Mouse (Mus musculus): ENCODE measurements around the gene Hmcn1.

Hmcn1 gene

DNA sequence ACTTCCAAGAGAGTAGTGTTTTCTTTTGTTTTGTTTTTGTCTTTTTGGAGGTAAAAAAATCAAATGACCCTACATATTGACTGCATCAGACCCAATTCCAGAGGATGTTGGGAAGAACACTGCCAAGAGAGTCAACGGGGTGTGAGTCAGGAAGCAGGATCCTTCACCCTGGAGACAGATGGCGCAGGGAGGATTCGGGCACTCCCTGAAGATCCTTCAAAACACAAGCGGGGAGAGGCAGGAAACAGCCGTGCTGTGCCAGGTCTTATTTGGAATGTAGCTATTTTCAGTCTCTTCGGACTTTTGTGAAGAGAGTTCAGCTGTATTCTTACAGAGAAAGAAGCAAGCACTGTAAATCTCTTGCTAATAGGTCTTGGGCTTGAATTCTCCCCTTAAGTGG lies 120.0 kb downstream of the Hmcn1 start:
- peak; percentile 86 for DNase-seq

DNA sequence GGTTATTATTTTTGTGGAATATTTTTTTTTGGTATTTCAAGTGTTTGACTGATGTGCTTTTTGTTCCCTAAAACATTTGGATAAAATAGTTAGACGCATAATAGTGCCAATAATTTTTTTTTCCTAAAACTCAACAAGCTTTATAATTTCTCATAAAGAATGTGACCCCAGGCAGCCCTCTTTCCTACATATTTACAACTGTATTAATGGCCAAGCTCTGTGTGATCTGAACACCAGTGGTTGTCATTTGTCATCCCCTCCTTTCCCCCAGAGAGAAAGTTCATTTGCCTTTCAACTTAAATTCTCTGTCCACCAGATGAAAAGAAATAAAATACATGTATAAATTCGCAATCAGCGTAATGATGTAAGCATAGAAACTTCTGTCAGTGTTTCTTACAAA lies 121.1 kb downstream of the Hmcn1 start:
- DNase-seq = no peak

DNA sequence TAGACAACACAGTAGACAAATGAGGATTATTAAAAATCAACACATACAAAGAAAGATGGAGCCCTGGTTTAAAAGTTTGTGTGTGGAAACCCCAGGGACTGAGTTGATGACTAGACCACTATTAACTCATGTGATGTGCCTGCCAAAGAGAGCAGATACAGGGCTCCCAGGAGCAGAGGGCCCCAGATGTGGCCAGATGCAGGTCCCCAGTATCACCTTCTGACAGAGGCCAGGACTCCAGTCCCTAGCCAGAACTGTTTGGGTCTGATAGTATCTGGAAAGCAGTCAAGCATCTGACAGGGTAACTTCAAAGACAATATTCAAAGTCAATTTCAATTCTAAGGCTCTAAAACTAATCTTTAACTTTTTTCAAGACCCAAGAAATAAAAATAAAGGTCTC lies 124.0 kb downstream of the Hmcn1 start:
- DNase-seq = no peak

DNA sequence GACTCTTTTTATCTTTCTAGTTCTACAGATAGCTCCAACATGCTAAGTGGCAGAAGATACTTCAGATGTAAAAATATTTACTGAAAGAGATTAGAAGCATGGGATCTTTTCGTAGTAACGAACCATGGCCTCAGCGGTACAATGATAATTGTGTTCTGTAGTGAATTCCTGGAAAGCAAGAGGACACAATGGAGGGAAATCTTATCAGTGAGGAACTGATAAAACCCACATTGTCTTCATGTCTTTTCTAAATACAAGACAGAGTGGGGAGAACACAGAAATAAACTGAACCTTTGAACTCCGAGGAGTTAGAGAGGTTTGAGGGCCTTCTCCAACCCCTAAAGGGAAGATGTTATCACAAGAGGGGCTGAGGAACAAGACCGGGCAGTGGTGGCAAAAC lies 126.6 kb downstream of the Hmcn1 start:
- peak; percentile 52 for DNase-seq

DNA sequence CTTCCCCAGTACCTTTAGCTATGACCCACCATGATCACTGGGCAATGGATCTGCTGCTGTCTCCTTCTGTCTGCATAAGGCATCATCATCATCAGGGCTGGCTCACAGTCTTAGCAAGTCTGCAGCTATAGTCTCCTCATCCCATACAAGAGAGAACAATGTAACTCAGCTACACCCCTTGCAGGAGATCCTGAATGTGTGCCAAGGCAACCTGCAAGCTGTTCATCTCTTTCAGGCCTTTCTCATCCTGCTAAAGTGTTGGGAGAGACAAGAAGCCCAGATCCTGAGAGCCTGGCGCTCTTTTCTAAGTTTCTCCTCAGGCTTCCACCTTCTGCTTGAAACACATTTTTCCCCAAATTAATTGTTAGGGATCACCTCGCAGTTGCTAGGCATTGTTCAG lies 135.5 kb downstream of the Hmcn1 start:
- DNase-seq = no peak

DNA sequence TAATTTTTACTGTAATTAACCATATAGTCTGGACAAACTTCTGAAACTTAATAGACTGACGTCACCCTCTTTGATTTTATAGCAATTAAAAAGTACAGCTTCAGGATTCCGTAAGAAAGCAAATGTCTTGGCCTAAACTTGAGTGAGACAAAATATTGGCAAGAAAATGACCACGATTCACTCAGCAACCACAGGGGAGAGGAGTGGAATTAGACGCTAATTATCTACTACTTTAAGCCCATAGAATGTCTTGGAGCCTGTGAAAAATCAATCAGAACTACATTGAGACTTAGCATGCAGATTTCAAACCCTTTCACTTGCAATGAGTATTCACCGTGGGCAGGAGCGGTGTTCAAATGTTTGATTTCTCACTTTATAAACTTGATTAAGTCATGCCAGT lies 159.8 kb downstream of the Hmcn1 start:
- no peak for DNase-seq

DNA sequence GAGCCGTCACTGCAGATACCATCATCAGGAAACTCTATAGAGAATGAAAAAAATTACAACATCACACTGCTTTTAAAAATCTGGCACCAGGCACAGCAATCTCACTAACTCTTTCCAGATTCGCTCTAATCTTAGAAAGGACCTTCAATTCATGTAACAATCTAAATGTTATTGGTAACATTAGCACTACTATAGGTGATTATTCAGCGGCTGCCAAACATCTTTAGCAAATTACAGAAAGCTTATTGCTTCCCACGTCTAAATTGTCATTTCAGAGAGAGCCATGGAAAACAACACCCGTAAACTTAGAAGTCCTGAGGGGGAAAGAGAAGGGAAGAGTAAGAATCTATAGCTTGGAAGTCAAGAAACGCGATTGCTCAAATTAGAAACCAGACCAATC lies 163.4 kb downstream of the Hmcn1 start:
- no peak for DNase-seq

DNA sequence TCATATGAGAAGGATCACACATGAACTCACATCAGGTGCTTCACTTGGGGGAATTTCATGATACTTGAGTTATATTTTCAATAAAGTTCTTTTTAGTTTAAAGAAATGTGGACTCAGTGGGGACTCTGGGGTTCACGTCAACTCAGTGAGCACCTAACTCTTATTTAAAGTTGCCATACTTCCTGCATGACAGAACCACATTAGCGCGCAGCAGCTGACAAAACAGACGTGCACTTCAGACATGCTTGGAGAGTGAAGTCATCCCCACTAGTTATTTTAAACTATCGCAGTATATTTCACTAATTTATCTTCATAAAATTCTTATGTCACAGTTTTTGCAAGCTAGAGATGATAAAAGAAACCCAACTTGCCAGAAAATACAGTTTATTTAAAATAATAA lies 166.1 kb downstream of the Hmcn1 start:
- DNase-seq = no peak

DNA sequence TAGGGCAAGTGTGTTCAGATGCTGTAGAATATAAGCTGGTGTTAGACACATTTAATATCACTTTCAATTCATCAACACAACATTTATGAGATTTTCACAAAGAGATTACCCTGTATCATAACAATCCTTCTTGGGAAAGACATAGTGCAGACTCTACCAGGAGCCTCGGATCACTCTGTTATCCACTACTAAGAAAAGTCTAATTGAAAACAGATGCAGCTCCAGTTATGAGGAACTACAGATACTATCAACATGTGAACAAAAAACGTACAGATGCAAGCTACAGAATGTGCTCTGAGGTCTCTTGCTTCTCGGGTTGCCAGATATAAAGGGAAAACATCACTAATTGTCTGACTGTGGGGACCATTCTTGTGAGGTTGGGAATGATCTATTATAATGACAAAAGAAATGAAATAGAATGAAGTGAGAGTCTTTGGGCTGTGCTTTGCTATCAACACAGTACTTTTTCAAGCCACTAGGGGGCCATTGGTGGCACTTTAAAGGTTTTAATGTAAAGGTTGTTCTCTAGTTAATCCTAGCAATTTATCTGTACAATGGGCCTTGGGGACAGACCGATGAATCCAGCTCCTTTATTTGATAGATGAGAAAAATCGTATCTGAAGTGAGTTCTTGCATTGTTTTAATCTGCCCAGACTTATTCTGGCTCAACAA lies 168.8 kb downstream of the Hmcn1 start:
- DNase-seq = no peak

DNA sequence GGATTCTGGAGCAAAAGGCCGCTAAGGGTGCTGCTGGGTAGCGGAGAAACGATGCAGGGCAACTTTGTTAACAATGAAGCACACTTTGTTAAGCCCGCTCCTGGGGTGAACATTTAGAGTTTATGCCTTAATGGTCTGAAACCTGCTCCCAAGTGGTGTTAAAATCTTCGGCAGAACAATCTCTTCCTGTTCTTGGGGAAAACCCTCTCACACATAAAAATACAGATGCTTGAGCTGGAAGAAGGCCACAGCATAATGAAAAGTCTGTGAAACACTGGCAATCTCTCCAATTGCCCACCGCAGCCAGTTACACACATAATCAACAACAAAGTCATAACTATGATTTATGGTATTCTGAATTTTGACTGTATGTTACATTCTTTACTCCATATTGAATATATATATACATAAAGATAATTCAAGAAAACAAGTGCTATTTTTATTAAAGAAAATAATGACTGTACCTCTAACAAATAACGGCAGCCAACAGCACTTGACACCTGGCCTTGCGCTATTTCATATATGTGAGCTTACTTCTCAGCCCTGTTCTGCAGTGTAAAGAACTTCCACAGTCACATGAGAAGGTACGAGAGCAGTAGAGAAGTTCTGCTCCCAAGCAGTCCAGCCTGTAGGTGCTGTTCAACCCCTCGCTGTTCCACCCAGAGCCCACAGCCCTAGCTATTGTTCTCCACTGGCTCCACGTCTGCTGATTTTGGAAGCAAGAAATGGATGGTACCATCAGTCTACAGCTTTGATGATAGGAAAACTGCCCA lies 177.0 kb downstream of the Hmcn1 start:
- no peak for DNase-seq

DNA sequence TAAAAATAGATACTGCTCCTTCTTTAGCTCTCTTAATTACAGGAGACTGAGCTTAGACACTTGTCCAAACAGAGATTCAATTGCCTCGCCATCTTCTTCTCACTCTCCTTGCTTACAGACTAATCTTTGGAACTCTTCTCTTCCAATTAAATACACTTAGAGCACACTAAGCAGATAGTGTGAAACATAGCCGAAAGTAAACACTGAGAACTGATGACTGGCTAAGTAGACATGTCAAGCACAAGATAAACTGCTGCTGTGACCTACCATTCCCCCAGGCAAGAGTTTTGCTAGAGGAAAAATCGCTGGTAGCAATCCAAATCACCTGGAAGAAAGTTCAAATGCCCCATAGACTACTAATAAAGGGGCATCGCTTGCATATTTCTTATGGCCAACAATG lies 178.3 kb downstream of the Hmcn1 start:
- no peak for DNase-seq

DNA sequence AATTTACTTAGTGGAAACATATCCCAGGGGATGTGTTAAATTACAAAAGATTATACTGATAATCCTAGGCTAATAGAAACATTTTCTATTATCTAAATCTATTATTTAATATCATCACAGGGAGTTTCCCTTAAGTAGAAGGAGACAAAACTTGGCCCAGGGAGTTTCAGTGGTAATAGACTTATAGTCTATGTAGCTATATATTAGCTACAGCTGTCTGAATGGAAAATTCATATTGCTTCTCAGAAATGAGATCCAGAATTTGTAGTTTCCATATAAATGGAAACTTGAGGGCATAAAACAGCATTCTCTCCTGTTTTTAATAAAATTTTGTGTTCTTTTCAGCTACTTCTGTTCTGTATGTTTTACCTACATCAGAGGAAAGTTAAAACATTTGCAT lies 179.9 kb downstream of the Hmcn1 start:
- DNase-seq = no peak

DNA sequence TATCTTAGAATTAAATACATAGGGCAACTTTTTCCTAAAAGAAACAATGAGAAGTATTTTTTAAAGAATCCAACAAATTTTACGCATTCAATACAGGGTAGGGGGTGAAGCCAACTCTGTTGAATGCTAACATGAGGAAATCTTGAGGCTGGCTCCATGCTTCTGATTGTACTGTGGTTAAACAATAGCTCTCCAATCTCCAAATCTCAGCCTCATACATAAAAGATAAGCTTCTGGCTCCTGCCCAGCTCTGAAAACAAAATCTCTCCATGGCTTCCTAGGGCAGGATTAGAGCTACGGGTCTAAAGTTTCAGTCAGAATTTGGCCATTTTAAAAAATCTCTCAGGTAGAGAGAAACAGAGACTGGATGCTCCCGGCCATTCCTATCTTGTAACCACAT lies 186.4 kb downstream of the Hmcn1 start:
- peak; percentile 68 for DNase-seq

DNA sequence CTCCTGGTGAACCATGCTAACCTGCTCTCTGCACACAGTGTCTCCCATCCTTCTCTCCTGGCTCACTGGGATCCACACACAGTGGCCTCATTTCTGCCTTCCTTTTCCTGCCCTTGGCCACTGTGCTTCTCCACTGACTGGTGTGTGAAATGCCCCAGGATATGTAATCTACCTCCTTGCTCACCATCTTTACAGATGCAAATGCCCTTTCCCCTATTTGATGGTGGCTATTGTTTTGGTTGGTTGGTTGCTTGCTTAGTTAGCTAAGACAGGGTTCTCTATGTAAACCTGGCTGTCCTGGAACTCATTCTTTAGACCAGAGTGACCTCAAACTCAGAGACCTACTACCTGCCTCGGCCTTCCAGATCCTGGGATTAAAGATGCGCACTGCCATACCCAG lies 187.8 kb downstream of the Hmcn1 start:
- no peak for DNase-seq

DNA sequence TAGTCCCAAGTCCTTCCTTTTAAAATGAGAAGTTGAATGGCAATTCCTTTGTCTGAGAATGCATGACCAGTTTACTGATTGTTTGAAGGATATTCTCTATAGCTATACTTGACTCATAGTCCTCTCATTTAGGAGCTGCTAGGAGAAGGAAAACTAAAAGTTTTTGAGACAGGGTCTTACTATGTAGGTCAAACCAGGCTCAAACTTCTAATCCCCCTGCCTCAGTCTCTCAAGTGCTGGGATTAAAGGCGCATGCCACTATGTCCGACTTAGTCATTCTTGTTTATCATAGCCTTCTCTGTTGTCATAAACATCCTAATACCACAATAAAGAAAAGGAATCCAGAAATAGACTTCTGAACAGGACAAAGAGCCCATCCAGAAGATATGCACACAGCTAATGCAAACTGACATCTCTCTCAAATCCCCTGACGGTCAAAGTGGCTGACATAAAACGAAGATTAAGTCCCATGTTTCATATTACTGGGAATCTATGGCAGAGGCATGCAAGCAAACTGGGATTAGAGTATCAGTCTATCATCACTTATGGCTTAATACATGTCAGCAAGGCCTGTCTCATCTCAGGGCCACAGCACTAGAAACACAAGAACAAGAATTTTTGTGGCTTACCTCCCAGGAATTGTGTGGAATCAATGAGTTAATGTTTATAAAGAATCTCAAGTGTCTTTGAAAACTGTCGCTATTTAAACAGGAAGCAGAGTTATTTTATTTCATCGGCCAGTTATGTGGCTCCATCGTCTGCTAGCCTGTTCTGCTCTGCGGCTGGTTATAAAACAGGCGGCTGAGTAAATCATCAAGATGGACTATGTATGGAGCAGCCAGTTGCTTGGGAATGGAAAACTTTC lies 188.8 kb downstream of the Hmcn1 start:
- DNase-seq = no peak

DNA sequence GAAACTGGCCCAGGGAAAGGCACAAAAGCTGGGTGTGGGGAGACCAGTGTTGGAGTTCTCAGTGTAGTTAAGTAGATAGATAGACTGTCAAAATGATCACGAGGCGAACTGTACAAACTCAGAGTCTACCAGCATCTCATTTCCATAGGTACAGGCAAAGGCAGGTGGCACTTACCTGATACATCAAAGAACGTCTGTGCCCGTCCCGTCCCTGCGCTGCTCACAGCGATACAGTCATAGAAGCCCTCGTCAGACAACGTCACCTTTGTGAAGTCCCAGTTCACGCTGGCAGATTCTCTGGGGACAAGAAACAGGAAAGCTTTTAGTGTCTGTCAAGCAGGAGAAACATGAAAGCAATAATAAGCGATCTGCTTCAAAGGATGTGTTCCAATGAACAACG lies 190.6 kb downstream of the Hmcn1 start:
- DNase-seq = no peak

DNA sequence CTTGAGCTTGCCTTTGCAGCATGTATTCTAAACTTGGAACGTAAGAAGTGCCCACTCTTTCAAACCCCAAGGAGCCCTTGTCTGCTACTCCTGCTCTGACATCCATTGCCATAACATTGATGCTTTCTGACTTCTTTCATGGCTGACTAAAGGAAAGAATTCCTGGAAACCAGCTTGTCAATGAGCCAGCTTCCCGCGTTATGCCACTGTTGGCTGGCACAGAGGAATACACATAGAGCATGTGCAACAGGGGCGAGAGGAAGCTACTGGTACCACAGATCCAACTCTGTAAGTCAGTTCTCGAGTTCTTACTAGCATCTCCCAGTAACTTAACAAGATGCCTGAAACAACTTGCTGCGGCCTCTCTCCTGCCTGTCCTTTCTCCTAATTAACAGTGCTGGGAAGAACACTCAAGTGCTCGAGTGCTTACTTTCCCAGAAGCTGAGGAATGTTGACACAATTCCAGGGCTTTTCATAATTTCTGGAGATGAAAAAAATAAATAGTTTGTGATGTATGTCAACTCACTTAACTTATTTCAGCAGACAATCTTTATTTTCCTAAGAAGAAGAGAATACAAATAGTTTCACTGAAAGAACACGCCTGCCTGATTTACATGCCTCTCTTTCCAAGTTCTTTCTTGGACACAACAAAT lies 192.5 kb downstream of the Hmcn1 start:
- peak; percentile 67 for DNase-seq

DNA sequence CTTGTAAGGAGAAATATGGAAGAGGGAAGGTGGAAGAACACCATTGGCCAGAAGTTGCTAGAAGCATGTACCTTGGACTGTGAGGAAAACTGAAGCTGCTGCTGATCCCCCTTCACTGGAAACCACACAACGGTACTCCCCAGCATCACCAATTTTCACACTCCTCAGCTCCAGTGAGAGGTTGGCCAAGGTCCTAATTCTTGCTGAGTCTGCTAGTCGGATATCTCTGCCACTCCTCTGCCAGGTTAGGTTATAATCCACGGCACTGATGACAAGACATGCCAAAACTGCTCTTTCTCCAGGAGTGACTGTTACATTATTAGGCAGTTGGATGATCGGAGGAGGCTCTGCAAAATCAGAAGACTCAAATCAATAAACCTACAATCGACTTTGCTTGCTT lies 194.6 kb downstream of the Hmcn1 start:
- DNase-seq = no peak

DNA sequence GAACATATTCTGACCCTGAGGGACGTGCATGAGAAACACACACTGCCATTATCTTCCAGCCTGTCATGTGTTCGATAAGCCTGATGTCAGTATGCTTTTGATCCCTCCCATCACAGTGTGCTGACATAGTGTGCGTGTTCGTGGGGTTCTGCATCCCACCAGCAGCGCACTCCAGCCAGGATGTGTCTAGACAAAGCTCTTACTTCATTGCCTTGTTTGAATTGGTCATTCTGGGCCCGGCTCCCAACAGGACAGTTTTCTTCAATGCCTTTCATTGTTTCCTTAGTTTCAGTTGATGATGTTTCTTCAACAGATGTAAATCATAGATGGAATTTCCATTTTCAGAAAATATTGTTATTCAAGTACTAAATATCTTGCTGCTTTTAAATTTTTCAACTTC lies 206.5 kb downstream of the Hmcn1 start:
- DNase-seq = no peak

DNA sequence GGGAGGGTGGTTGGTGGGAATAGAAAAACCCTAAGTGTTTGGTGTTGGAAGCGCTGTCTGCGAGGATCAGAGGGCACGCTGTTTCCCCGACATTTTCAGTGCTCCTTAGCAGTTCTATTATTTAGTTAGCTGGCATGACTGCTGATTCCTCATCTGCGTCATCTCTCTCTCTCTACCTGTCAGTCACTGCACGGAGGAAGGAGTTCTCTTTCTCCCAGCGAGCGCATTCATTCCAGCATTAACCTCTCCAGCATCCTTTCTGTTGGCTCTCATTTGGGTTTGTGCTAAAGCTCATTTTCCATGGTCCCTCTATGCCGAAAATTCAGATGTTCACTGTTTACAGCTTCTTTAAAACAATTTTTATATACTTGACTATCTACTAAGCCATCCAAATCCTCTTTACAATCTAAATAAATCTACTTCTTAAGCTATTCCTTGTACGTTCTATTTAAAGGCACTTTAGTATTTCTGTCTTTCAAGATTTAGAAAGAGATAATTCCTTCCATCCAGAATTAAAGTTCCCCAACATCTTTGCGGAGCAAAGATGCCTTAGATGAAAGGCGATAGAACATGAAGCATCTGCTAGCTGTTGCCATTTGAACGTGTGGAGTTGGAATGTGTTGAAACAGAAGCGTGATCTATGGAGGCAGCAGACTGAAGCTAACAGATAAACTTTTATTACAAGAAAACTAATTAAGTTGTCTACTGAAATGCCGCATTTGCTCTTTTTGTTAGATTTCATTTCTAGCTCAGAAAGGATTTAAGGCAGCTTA lies 210.0 kb downstream of the Hmcn1 start:
- DNase-seq = no peak

DNA sequence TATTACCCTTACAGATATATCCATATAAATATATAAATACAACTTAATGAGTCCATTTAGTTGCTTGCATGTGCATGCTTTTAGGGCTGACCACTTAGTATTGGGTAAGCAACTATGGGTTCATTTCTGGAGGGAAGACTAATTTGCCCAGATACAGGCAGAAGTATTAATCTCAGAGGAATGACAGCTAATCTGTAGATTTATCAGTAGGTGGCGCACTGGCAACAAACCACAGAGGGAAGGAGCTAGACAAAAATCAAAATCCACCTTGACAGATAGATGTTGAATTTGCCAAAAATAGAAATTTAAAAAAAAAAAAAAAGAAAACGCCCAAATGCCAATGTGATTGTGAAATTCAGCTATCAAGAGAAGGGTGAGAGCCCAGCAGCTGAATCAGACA lies 213.3 kb downstream of the Hmcn1 start:
- DNase-seq = peak; percentile 34

DNA sequence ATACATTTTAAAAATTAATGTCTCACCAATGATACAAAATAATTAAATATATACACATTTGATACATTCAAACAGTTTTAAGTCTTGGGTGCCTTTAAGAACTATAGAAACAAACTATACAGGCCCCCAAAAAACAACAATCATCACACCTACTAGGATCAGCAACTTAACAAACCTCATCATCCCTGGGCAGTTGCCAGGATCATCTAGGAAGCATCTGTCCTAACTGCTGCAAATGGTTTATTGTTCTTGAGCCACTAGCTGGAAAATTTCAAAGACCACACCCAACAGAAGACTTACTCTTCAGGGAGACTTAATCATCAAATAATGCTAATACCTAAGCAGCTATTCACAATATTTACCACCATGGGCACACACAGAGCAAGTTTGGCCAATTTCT lies 216.5 kb downstream of the Hmcn1 start:
- DNase-seq = peak; percentile 63

DNA sequence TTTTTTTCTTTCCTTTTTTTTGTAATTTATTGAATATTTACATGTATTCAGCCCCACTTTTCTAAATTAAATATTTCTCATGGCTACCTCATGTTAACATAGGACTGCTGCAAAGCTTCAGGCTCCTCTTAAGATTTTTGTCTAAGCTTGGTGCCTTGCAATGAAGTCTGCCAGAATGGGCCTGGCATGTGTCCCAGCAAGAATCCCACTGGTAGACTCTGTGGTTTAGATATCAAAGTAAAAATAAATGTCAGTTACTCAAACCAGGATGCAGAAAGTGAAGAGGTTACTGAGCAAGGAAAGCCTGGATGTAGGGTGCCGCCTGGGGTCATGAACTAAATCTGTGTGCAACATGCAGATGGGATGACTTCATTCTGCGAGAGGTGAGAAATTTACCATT lies 217.5 kb downstream of the Hmcn1 start:
- DNase-seq = no peak
